Mouse (Mus musculus): Measurements from ENCODE around the gene Gm28827.
"Not testable (repeated sequence)": the region's sequence is repeated elsewhere in the genome, so short reads cannot be mapped to it uniquely, and the experiment has no call there.

The Gm28827 gene

DNA sequence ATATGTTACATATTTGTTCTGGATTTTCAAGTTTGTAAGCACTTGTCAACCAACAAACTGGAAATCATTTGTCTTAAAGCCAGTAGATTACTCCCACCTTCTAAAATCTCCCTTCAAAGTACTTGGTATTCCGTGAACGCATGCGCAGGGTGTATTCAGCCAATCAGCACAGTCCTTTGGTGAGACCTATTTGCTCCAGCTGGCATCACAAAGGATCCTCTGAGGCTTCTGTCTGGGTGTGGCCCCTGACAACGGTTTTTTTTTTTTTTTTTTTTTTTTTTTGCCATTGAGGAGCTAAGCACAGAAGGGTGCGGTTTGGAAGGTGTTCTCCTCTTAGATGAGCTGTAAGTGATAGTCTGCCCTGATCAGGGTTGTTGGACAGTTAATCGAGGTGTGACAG is at the start of gene Gm28827:
TSS of gene Gm28827 (plus strand) at position 301 of the 400 bp plus-strand sequence.
- not testable (repeated sequence) for DNase-seq

Data from kidney, postnatal 10 days (tissue).